Comparison of ENCODE assay signal across 10 mouse cellular contexts in genomic region chr12:12527366-12527765, GRCm38 (mm10).
DNase-seq lines count a peak whose midpoint lies in the region; ATAC-seq lines count a peak whose summit lies in the region.
"Had no signal": no experiment of that assay in that cellular context is flagged by ENCODE, and none has a peak within 500 bp of the region (broad histone marks: within the 10 kb centered on the region; RNA-seq: fewer than 3 reads in every experiment).

No protein-coding gene starts in this region.

- no peak overlapping the region for H3K4me3 ChIP-seq in heart, embryonic 13.5 days

- H3K4me1 ChIP-seq in heart, embryonic 13.5 days: peaks cover 50% of the 10 kb centered on the region

- H3K9me3 ChIP-seq in heart, embryonic 13.5 days: no peaks in the 10 kb centered on the region

- 40% methylated on average over 3 of the region's 3 CpGs for WGBS in heart, embryonic 13.5 days

- no peak overlapping the region for H3K9ac ChIP-seq in heart, embryonic 13.5 days

- peak; percentile 59 for DNase-seq in urinary bladder, postnatal 14 days (ENCODE audit: low spot score)
- DNase-seq in urinary bladder, postnatal 10 days (ENCODE audit: low spot score): no peak
- DNase-seq in kidney, postnatal 36 days: peak; percentile 13 to 37
- peak; percentile 8 to 11 for DNase-seq in urinary bladder, postnatal 36 days (ENCODE audit: low spot score in 2 of 2)
- DNase-seq in T-cell, adult 2 months (ENCODE audit: low spot score): no peak
- DNase-seq in adrenal gland, adult 2 months: no peak
- no peak for DNase-seq in c-Kit-positive CD71-positive TER-119-positive erythroid progenitor cells, embryonic 14.5 days (ENCODE audit: low spot score)
- DNase-seq: thymus, postnatal 25 days had no signal

- peak overlapping the region; percentile 84 for H3K27ac ChIP-seq in heart, embryonic 13.5 days (replicated peaks)

- no peaks in the 10 kb centered on the region for H3K36me3 ChIP-seq in heart, embryonic 13.5 days

- no peaks in the 10 kb centered on the region for H3K27me3 ChIP-seq in heart, embryonic 13.5 days (replicated peaks)
- H3K27me3 ChIP-seq: Patski had no signal

- no peak overlapping the region for H3K4me2 ChIP-seq in heart, embryonic 13.5 days

- ATAC-seq in heart, embryonic 13.5 days (ENCODE audit: extremely low read depth, insufficient number of reproducible peaks, low FRiP score, low TSS enrichment): no peak
- ATAC-seq: Patski had no signal

Comparison
In these comparisons a context has a peak if more than half of its experiments do, and no peak if none do; other contexts are left out.
1. DNase-seq: peak in urinary bladder, postnatal 14 days (single experiment), kidney, postnatal 36 days (2 of 2) and urinary bladder, postnatal 36 days (2 of 2); none in urinary bladder, postnatal 10 days (single experiment), T-cell, adult 2 months (single experiment), adrenal gland, adult 2 months (single experiment) and c-Kit-positive CD71-positive TER-119-positive erythroid progenitor cells, embryonic 14.5 days (single experiment).